Mouse (Mus musculus) heart, embryonic 14.5 days (tissue): ENCODE measurements at regions not wholly inside any gene's neighbourhood (a gene's known extent, or its start where the extent isn't known, plus 50 kb on each side); places are given as distances from the start of the nearest gene placed in this dataset.

Experiments used
- ATAC-seq: fragments of 200-750 bp; cut with Nextera tagmentation; 2 replicates; pipeline ENCODE4 v1.8.0; 2017; ENCODE audit warnings: low read depth, moderate TSS enrichment; ENCODE audit not compliant: insufficient number of reproducible peaks, insufficient read depth, low FRiP score
- H3K27ac ChIP-seq, 2 experiments: fragments of 200-500 bp in 1 of 2; fragments of 300-500 bp in 1 of 2; sonication (generic) in 1 of 2; replicated peaks in 1 of 2; 2 replicates each; pipeline ENCODE4 v1.5.1; 2012 to 2014; ENCODE audit warnings: low read depth in 2 of 2, low read length in 2 of 2, control low read depth in 1 of 2, mild to moderate bottlenecking in 1 of 2, mixed read lengths in 1 of 2; ENCODE audit not compliant: control insufficient read depth in 1 of 2, insufficient read depth in 1 of 2
- H3K27me3 ChIP-seq: fragments of 300-500 bp; sonication (generic); 2 replicates; pipeline ENCODE4 v1.6.1; 2014; ENCODE audit warnings: mild to moderate bottlenecking, low read length, control low read depth; ENCODE audit not compliant: control insufficient read depth, insufficient read depth
- H3K36me3 ChIP-seq: fragments of 300-500 bp; sonication (generic); 2 replicates; pipeline ENCODE4 v1.6.1; 2014; ENCODE audit warnings: mild to moderate bottlenecking, control low read depth, low read length, mixed read lengths; ENCODE audit not compliant: control insufficient read depth, insufficient read depth
- H3K4me1 ChIP-seq, 2 experiments: fragments of 200-500 bp in 1 of 2; fragments of 300-500 bp in 1 of 2; sonication (generic) in 1 of 2; 2 replicates each; pipeline ENCODE4 v1.6.1; 2012 to 2014; ENCODE audit warnings: low read length in 2 of 2, control low read depth in 1 of 2, mixed read lengths in 1 of 2; ENCODE audit not compliant: control insufficient read depth in 2 of 2, insufficient read depth in 2 of 2
- H3K4me2 ChIP-seq: fragments of 300-500 bp; sonication (generic); 2 replicates; pipeline ENCODE4 v1.6.1; 2014; ENCODE audit warnings: mild to moderate bottlenecking, low read length
- H3K4me3 ChIP-seq, 2 experiments: fragments of 200-500 bp in 1 of 2; fragments of 300-500 bp in 1 of 2; sonication (generic) in 1 of 2; 2 replicates each; pipeline ENCODE4 v1.5.1; 2012 to 2014; ENCODE audit warnings: low read length in 2 of 2, mild to moderate bottlenecking in 2 of 2, control low read depth in 1 of 2, low read depth in 1 of 2, moderate library complexity in 1 of 2; ENCODE audit not compliant: control insufficient read depth in 1 of 2, insufficient read depth in 1 of 2
- H3K9ac ChIP-seq: fragments of 300-500 bp; sonication (generic); 2 replicates; pipeline ENCODE4 v1.6.1; 2014; ENCODE audit warnings: mild to moderate bottlenecking, low read length
- H3K9me3 ChIP-seq: fragments of 300-500 bp; sonication (generic); 2 replicates; pipeline ENCODE4 v1.6.1; 2016; ENCODE audit warnings: low read length, control low read depth; ENCODE audit not compliant: control insufficient read depth
- WGBS: fragments of 180-500 bp; shearing (Covaris S2); extraction: QIAGEN DNeasy Blood & Tissue Kit; methylation state at CpG from one replicate; pipeline ENCODE4 v1.1.7; 2014; 5-methylcytosine and 5-hydroxymethylcytosine counted together

DNA sequence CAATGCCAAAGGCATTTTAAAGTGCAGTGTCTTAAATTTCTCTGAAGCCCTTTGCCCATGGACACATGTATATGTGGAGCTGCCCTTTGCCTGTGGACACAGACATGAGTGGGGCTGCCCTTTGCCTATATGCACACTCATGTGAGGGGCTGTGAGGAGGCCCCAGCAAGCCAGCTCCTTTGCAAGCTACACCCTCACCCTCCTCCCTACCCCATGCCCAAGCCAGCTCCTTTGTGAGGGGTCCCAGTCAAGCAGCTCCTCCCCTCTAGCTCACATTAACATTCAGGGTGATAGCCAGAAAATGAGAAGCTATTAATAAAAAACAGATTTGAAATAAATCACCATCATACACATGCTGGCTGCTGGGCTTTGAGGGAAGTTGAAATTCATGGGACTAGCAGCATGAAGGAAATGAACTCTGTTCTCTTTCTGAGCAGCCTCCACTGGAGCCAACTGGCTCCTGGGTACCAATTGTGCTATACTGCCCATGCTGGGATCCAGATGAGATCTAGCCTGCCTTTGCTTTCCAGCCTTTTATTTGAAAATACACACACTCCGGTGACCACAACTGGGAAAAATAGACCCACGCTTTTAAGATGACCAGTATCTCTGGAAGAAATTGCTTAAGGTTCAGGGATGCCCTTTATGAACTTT, 151.4 kb downstream of the Abcc12 start:
- H3K27ac ChIP-seq, result no peak overlapping the region
- 88% methylated on average over 2 of the region's 2 CpGs for WGBS
- H3K27me3 ChIP-seq, result no peaks in the 10 kb centered on the region
- no peaks in the 10 kb centered on the region for H3K36me3 ChIP-seq
- H3K4me1 ChIP-seq, result no peaks in the 10 kb centered on the region
- H3K4me3 ChIP-seq, result no peak overlapping the region
- H3K4me2 ChIP-seq, result no peak overlapping the region
- no peak for ATAC-seq
- no peak overlapping the region for H3K9ac ChIP-seq
- 0 out of 2 replicates have a peak, but pooled peaks cover 6% of the 10 kb centered on the region for H3K9me3 ChIP-seq

DNA sequence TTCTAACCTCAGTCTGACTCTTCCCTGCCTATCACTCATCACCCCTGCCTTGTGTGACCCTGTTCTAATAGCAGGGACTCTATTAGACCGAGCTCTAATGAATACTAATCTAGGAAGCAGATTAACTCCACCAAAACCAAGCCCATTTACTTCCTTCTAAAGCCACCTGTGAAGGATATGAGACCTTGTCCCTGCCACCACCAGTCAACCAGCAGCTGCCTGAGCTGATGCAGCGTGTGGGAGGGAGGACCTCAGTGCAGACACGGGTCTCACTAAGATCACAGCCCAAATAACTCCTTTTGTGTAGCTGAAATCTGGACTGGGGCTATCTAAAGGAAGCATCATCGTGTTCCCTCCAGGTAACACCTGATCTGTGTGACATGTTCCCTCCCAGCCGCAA, 152.4 kb downstream of the Abcc12 start:
- no peak for ATAC-seq
- no peak overlapping the region for H3K4me2 ChIP-seq
- no peak overlapping the region for H3K9ac ChIP-seq
- H3K27ac ChIP-seq, result no peak overlapping the region
- H3K4me1 ChIP-seq, result no peaks in the 10 kb centered on the region
- 0 out of 2 replicates have a peak, but pooled peaks cover 6% of the 10 kb centered on the region for H3K9me3 ChIP-seq
- no peak overlapping the region for H3K4me3 ChIP-seq
- H3K36me3 ChIP-seq, result no peaks in the 10 kb centered on the region
- 51% methylated on average over 5 of the region's 5 CpGs for WGBS
- no peaks in the 10 kb centered on the region for H3K27me3 ChIP-seq

DNA sequence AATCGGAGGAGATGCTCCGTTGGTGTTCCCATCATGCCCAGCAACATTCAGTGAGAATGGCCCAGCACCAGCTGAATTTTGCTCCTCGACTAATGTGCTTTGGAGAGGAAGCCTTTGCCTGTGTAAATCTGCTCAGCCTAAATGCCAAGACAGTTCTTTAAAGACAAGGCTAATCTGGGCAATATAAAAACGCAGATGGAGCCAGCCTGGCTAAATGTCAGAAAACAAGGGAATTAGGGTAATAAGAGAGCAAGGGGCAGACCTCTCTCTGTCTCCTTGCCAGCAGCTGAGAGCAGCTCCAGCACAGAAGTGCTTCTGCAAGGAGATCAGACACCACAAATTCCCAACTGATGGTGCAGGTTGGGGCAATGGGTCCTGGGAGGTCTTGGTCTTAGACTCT, 154.4 kb downstream of the Abcc12 start:
- ATAC-seq, result no peak
- Histone ChIP-seq H3K27ac (no peak overlapping the region), H3K4me3 (no peak overlapping the region), H3K9ac (no peak overlapping the region), H3K36me3 (no peaks in the 10 kb centered on the region), H3K9me3 (0 out of 2 replicates have a peak, but pooled peaks cover 6% of the 10 kb centered on the region), H3K4me2 (no peak overlapping the region), H3K27me3 (no peaks in the 10 kb centered on the region), H3K4me1 (no peaks in the 10 kb centered on the region)
- WGBS, result 60% methylated on average over 4 of the region's 4 CpGs

DNA sequence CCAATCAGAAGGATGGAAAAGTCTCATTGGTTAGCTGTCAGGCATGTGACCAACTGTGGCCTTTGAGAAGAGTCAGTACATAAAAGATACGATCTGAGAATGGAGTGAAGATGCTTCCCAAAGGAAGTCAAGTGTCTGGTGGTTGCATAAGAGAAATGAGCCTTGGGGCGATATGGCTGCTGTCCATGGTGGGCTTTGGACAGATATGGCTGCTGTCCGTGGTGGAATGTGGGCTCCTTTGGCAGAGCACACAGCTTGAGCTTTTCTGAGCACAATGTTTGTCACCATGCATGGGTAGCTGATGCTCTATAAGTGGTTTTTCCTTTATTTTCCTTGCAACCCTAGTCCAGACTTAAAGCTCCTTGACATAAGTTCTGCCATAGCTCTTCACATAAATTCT, 155.1 kb downstream of the Abcc12 start:
- no peak overlapping the region for H3K9ac ChIP-seq
- no peak overlapping the region for H3K27ac ChIP-seq
- no peak overlapping the region for H3K4me3 ChIP-seq
- 0 out of 2 replicates have a peak, but pooled peaks cover 6% of the 10 kb centered on the region for H3K9me3 ChIP-seq
- WGBS, result 78% methylated on average over 3 of the region's 3 CpGs
- H3K27me3 ChIP-seq, result no peaks in the 10 kb centered on the region
- no peaks in the 10 kb centered on the region for H3K4me1 ChIP-seq
- ATAC-seq, result no peak
- H3K36me3 ChIP-seq, result no peaks in the 10 kb centered on the region
- H3K4me2 ChIP-seq, result no peak overlapping the region

DNA sequence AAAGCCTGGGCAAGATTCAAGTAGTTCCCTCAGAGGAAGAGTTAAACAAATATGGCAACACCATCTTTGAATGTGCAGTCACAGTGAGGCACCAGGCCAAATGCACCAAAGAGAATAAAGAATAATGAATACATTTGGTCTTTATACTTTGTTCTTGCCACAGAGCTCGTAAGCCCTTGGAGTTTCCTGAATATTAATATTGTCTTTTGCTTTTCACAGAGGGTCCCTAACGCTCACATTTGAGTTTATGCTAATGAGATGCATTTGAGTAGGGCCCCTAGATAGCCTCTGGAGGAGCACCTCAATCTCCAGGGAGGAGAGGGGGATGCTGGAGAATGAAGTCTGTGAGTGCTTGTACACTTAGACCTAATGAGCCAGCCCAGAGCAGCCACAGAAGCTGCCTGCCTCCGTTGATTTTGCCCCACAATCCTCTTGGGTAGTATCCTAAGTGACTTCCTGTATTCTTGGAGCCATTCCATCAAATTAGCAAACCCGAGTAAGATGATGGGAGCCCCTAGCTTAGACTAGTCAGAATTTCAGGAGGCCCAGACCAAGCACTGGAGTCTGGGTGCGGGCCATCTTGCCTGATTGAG, 161.3 kb downstream of the Abcc12 start:
- no peak for ATAC-seq
- 72% methylated on average over 5 of the region's 5 CpGs for WGBS
- Histone ChIP-seq H3K27ac (no peak overlapping the region), H3K9ac (no peak overlapping the region), H3K36me3 (no peaks in the 10 kb centered on the region), H3K27me3 (no peaks in the 10 kb centered on the region), H3K9me3 (no peaks in the 10 kb centered on the region), H3K4me3 (no peak overlapping the region), H3K4me2 (no peak overlapping the region), H3K4me1 (no peaks in the 10 kb centered on the region)

DNA sequence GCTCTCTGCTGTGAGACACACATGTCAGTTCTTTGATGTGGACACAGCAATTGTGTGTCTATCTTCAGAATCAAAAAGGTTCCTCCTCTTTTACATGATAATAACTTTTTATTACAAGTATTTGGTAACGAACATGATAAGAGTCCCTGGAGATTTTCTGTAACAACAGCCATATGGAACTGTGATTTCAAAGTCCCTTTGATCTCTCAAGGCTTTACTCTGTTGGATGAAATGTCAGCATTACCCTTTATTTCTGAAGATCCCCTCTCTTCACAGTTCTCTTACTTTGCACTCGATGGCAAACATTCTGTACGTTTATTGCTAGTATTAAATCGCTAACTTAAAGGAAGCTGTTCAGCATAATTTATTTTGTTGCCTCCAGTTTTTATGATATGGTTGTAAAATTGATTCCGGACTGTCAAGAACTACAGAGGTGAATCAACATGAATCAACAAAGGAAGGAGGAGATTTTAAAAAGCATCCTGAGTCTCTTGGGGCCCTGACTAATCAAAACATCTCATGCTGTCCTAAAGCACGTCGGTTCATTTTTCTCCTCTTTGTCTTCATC, 162.0 kb downstream of the Abcc12 start:
- Histone ChIP-seq H3K27me3 (no peaks in the 10 kb centered on the region), H3K4me3 (no peak overlapping the region), H3K4me2 (no peak overlapping the region), H3K9me3 (no peaks in the 10 kb centered on the region), H3K27ac (no peak overlapping the region), H3K9ac (no peak overlapping the region), H3K4me1 (no peaks in the 10 kb centered on the region), H3K36me3 (no peaks in the 10 kb centered on the region)
- ATAC-seq, result no peak
- WGBS, result 73% methylated on average over 7 of the region's 7 CpGs

DNA sequence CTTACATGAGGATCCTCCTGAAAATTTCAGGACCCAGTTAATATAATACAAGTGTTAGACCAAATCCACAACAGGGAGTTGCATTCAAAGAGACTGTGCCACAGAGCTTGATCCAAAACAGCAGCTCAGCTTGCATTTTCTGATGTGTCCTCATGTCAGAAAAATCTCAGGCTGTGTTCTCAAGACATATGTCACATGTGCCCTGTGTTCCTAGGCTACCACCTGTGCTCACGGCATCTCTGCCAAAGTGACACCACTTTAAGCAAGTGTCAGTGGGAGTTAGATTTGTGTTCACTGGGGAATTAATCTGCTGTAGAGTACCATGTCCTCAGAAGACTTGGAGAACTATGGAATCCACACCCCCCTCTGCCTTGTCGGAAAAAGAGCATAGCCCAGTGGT, 165.3 kb downstream of the Abcc12 start:
- no peak for ATAC-seq
- no peak overlapping the region for H3K27ac ChIP-seq
- H3K9ac ChIP-seq, result no peak overlapping the region
- no peaks in the 10 kb centered on the region for H3K27me3 ChIP-seq
- 82% methylated on average over 2 of the region's 2 CpGs for WGBS
- H3K9me3 ChIP-seq, result no peaks in the 10 kb centered on the region
- no peaks in the 10 kb centered on the region for H3K36me3 ChIP-seq
- H3K4me1 ChIP-seq, result no peaks in the 10 kb centered on the region
- no peak overlapping the region for H3K4me3 ChIP-seq
- H3K4me2 ChIP-seq, result no peak overlapping the region
